Mouse (Mus musculus) neural tube, embryonic 14.5 days (tissue): Measurements from ENCODE around the gene Golga4. TPM values are rescaled to one million over a fixed set of nuclear protein-coding genes. Genes with fewer than 3 reads are reported as not detected.

Experiments
- ATAC-seq: fragments of 200-750 bp; cut with Nextera tagmentation; 2 replicates; pipeline ENCODE4 v1.8.0; 2017; ENCODE audit warnings: low read depth, mild to moderate bottlenecking, moderate TSS enrichment, moderate library complexity
- H3K27ac ChIP-seq: fragments of 300-500 bp; sonication (generic); 2 replicates; pipeline ENCODE4 v1.5.1; 2014; ENCODE audit warnings: low read depth, mild to moderate bottlenecking, control low read depth, low read length, moderate library complexity, mixed read lengths
- H3K27me3 ChIP-seq: fragments of 300-500 bp; sonication (generic); 2 replicates; pipeline ENCODE4 v1.6.1; 2014; ENCODE audit warnings: low read length; ENCODE audit not compliant: control insufficient read depth, insufficient read depth
- H3K36me3 ChIP-seq: fragments of 300-500 bp; sonication (generic); 2 replicates; pipeline ENCODE4 v1.6.1; 2014; ENCODE audit warnings: low read length, mixed read lengths; ENCODE audit not compliant: control insufficient read depth, insufficient read depth
- H3K4me1 ChIP-seq: fragments of 300-500 bp; sonication (generic); 2 replicates; pipeline ENCODE4 v1.6.1; 2014; ENCODE audit warnings: low read length; ENCODE audit not compliant: control insufficient read depth, insufficient read depth
- H3K4me2 ChIP-seq: fragments of 300-500 bp; sonication (generic); 2 replicates; pipeline ENCODE4 v1.6.1; 2014; ENCODE audit warnings: mild to moderate bottlenecking, low read depth, low read length, control low read depth
- H3K4me3 ChIP-seq: fragments of 300-500 bp; sonication (generic); 2 replicates; pipeline ENCODE4 v1.5.1; 2014; ENCODE audit warnings: low read depth, low read length, control low read depth, mixed read lengths
- H3K9ac ChIP-seq: fragments of 300-500 bp; sonication (generic); replicated peaks from 2 replicates; pipeline ENCODE4 v1.6.1; 2014; ENCODE audit warnings: low read depth, mild to moderate bottlenecking, control low read depth, low read length, mixed read lengths
- H3K9me3 ChIP-seq: fragments of 300-500 bp; sonication (generic); 2 replicates; pipeline ENCODE4 v1.6.1; 2016; ENCODE audit warnings: low read length; ENCODE audit not compliant: control insufficient read depth
- WGBS: fragments of 180-500 bp; shearing (Covaris S2); extraction: QIAGEN DNeasy Blood & Tissue Kit; methylation state at CpG from one replicate; pipeline ENCODE4 v1.1.7; 2014; 5-methylcytosine and 5-hydroxymethylcytosine counted together
- polyA plus RNA-seq: library from polyadenylated mRNA; unstranded; fragments of >200 nt; fragmentation: Nextera tagmentation; extraction: Ambion mirVana; gene quantifications from 2 replicates; pipeline ENCODE4 v1.2.1, GENCODE M21; 2014

The Golga4 gene
- 53.8 and 59.1 TPM in 2 replicates for polyA plus RNA-seq

- ATAC-seq, result peak; percentile 92
- Histone ChIP-seq H3K4me1 (peaks cover 10% of the 10 kb centered on the region), H3K9ac (peak within 1 kb of the TSS; percentile 82), H3K4me2 (peak within 1 kb of the TSS; percentile 99), H3K27ac (peak within 1 kb of the TSS; percentile 69), H3K36me3 (no peaks in the 10 kb centered on the region), H3K27me3 (no peaks in the 10 kb centered on the region), H3K4me3 (peak within 1 kb of the TSS; percentile 87), H3K9me3 (no peaks in the 10 kb centered on the region)
- under 1% methylated on average over 31 of the region's 43 CpGs for WGBS
These were observed at the start of gene Golga4 for GRCm38 (mm10) chr9:118506020-118506403. Gene Golga4, plus strand, starts transcription at chr9:118506267.

DNA sequence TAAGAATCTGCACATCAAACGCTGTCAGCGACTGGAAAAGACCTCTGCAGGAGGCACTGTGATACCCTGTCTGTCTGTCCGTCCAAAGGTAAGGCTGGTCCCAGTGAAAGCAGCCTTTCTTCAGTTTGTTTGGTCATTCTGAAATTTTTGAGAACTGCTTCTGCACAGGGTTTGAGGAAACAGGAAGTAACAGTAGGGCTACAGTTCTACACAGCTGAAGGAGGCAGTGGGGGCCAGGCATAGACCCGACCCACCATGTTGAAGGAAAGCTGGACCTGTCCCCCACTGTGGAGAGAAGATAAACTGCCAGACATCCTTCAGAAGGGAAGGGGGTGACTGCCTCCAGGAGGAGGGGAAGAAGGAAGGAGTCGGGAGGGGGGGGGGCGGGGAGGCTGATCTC lies 49.7 kb upstream of the Golga4 start:
- ATAC-seq, result no peak
- Histone ChIP-seq H3K4me1 (no peaks in the 10 kb centered on the region), H3K9ac (no peak overlapping the region), H3K27me3 (no peaks in the 10 kb centered on the region), H3K4me3 (no peak overlapping the region), H3K36me3 (no peaks in the 10 kb centered on the region), H3K9me3 (no peaks in the 10 kb centered on the region), H3K4me2 (no peak overlapping the region), H3K27ac (no peak overlapping the region)
- WGBS, result 35% methylated on average over 6 of the region's 6 CpGs

- Histone ChIP-seq H3K9ac (no peak overlapping the region), H3K4me2 (no peak overlapping the region), H3K4me1 (no peaks in the 10 kb centered on the region), H3K27me3 (no peaks in the 10 kb centered on the region), H3K9me3 (no peaks in the 10 kb centered on the region), H3K4me3 (no peak overlapping the region), H3K36me3 (no peaks in the 10 kb centered on the region), H3K27ac (no peak overlapping the region)
- WGBS, result 9% methylated on average over 5 of the region's 5 CpGs
- no peak for ATAC-seq
These were observed 48.0 kb upstream of the Golga4 start for GRCm38 (mm10) chr9:118458039-118458438.

GRCm38 (mm10) chr9:118464031-118464430 lies 42.0 kb upstream of the Golga4 start:
- ATAC-seq, result no peak
- no peaks in the 10 kb centered on the region for H3K9me3 ChIP-seq
- no peak overlapping the region for H3K27ac ChIP-seq
- H3K4me3 ChIP-seq, result no peak overlapping the region
- WGBS, result 80% methylated on average over 1 of the region's 1 CpGs
- H3K4me2 ChIP-seq, result no peak overlapping the region
- H3K36me3 ChIP-seq, result no peaks in the 10 kb centered on the region
- no peaks in the 10 kb centered on the region for H3K4me1 ChIP-seq
- peaks cover 9% of the 10 kb centered on the region for H3K27me3 ChIP-seq
- H3K9ac ChIP-seq, result no peak overlapping the region

- Histone ChIP-seq H3K4me2 (no peak overlapping the region), H3K9me3 (no peaks in the 10 kb centered on the region), H3K27me3 (peaks cover 32% of the 10 kb centered on the region), H3K27ac (no peak overlapping the region), H3K9ac (no peak overlapping the region), H3K4me3 (no peak overlapping the region), H3K36me3 (no peaks in the 10 kb centered on the region), H3K4me1 (no peaks in the 10 kb centered on the region)
- no peak for ATAC-seq
- 1% methylated on average over 14 of the region's 14 CpGs for WGBS
These were observed 37.8 kb upstream of the Golga4 start for GRCm38 (mm10) chr9:118468301-118468700.

- H3K27ac ChIP-seq, result no peak overlapping the region
- no peak for ATAC-seq
- no peak overlapping the region for H3K4me3 ChIP-seq
- no peaks in the 10 kb centered on the region for H3K36me3 ChIP-seq
- H3K4me1 ChIP-seq, result no peaks in the 10 kb centered on the region
- no peaks in the 10 kb centered on the region for H3K9me3 ChIP-seq
- H3K4me2 ChIP-seq, result no peak overlapping the region
- peaks cover 32% of the 10 kb centered on the region for H3K27me3 ChIP-seq
- WGBS, result 5% methylated on average over 16 of the region's 16 CpGs
- H3K9ac ChIP-seq, result no peak overlapping the region
These were observed 36.8 kb upstream of the Golga4 start for GRCm38 (mm10) chr9:118469272-118469671.

DNA sequence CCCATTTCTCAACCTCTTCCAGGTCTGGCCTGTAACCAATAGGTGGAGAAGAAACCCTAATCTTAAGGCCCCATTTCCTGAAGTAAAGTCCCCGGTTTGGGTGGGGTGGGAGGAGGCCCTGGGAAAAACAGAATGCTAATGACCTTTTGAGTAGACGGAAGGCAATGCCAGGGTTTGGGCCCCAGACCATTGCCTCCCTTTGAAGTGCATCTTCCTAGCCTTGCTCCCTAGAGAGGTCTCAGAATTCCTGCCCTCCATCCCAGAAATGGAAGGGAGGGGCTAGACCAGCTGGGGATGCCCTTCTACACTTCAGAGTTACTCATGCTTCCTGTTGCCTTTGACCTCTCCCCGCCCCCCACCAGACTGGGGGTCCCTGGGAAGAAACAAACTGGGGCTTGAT lies 34.8 kb upstream of the Golga4 start:
- no peak overlapping the region for H3K9ac ChIP-seq
- H3K4me3 ChIP-seq, result no peak overlapping the region
- H3K36me3 ChIP-seq, result no peaks in the 10 kb centered on the region
- no peak overlapping the region for H3K27ac ChIP-seq
- H3K27me3 ChIP-seq, result peaks cover 40% of the 10 kb centered on the region
- no peak for ATAC-seq
- no peak overlapping the region for H3K4me2 ChIP-seq
- no peaks in the 10 kb centered on the region for H3K4me1 ChIP-seq
- 9% methylated on average over 3 of the region's 3 CpGs for WGBS
- no peaks in the 10 kb centered on the region for H3K9me3 ChIP-seq

DNA sequence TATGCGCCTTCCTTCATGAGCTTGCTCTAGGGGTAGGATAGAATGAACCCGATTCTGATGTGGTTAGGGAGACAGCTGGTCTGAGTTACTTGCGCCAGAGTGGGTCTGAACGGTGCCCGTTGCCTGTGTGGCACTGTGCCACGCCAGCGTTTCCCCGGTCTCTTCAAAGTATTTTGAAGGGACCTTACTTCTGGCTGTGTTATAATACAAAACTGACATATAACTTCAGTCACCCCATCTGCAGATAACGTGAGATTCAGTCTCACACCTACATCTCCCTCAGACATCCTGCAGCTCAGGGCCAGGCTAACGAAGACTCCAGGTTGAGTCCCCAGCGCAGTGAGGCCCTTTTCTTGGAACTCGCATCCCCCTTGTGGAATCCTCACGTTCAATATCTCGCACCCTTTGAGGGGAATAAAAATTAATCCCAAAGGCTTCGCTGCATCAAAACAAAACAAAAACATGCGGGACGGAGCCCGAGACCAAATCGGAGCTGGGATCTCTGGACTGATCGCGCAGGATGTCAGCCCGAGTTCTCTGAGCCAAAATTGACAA lies 29.8 kb upstream of the Golga4 start:
- ATAC-seq, result no peak
- peaks cover 43% of the 10 kb centered on the region for H3K27me3 ChIP-seq

GRCm38 (mm10) chr9:118476766-118477271 lies 29.2 kb upstream of the Golga4 start:
- H3K4me3 ChIP-seq, result no peak overlapping the region
- H3K36me3 ChIP-seq, result no peaks in the 10 kb centered on the region
- no peak overlapping the region for H3K27ac ChIP-seq
- H3K9ac ChIP-seq, result no peak overlapping the region
- peaks cover 13% of the 10 kb centered on the region for H3K4me1 ChIP-seq
- WGBS, result under 1% methylated on average over 33 of the region's 33 CpGs
- no peak for ATAC-seq
- peaks cover 46% of the 10 kb centered on the region for H3K27me3 ChIP-seq
- no peaks in the 10 kb centered on the region for H3K9me3 ChIP-seq
- peak overlapping the region; percentile 24; the same call in 1 of the 2 replicates for H3K4me2 ChIP-seq

More for the DNA sequence above, 29.8 kb upstream of the Golga4 start:
- Histone ChIP-seq H3K4me1 (peaks cover 13% of the 10 kb centered on the region), H3K36me3 (no peaks in the 10 kb centered on the region), H3K9me3 (no peaks in the 10 kb centered on the region), H3K4me3 (no peak overlapping the region), H3K27ac (no peak overlapping the region), H3K4me2 (peak overlapping the region; percentile 24; the same call in 1 of the 2 replicates), H3K9ac (no peak overlapping the region)
- under 1% methylated on average over 22 of the region's 22 CpGs for WGBS
